Mouse (Mus musculus): ENCODE results near the gene Zfp36l1. TPM values are rescaled to one million over a fixed set of nuclear protein-coding genes. Genes with fewer than 3 reads are reported as not detected.

The Zfp36l1 gene
- polyA plus RNA-seq, 1 experiment, result 24.3 TPM

DNA sequence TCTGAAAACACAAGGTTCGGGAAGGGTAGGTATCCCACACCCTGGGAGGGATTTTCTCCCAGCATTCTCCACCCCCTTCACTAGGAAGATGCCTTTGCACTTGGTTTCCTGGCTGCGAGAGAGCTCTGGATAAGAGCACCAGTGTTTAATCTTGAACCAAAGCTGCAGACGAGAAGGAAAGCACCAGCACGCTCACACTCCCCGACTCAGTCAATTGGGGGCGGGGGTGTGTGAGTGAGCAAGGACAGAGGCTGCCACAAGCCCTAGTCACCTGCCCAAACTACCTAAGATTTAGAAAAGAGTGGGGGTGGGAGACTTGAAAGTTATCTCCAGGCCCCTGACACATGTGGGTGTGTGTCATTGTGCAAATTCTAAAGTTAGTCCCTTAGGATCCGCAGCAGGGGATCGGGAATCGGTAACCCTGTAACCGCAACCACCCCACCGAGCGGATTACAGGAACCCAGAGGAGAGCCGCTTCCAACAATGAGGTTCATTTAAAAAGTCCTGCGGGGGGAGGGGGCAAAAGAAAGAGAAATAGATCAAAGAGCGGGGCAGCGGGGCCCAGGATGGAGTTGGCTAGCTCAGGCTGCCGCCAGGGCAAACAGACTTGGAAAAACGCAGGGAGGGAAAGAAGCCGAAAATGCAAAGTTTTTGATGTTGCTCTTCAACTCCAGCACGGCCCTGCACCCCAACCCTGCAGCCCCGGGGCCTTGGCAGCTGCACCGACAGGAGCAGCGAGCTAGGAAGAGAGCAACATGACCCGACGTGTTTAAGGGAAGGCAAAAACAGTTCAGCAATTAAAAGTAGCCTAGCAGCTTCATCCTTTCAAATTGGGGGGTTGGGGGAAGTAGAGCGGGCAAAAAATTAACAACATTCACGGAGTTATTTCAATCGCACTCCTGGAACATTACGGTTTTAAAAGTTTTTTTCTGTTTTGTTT lies 1.4 kb downstream of the Zfp36l1 start:
- no peak for DNase-seq (ENCODE audit: extremely low spot score in 1 of 2, low spot score in 1 of 2)

DNA sequence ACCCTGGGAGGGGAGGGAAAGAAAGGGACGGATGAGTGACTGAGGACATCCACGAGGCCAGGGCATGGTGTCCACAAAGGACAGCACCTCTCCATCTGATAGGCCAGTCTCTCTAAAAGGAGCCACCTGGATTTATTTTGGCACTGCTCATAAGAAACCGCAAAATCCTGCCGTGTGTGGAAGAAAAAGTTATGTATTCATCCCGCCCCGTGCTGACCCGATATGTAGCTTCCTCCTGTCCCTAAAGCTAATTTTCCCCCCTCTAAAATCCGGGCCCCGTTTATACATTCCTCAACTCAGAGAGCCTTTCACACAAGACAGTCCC lies 2.3 kb downstream of the Zfp36l1 start:
- DNase-seq (ENCODE audit: extremely low spot score in 1 of 2, low spot score in 1 of 2), result no peak

- DNase-seq (ENCODE audit: extremely low spot score in 1 of 2, low spot score in 1 of 2), result no peak
Observed at GRCm38 (mm10) chr12:80109753-80110545, 2.9 kb downstream of the Zfp36l1 start.

- peak in 1 of 2 experiments; percentile 72 for DNase-seq (ENCODE audit: extremely low spot score in 1 of 2, low spot score in 1 of 2)
Observed at GRCm38 (mm10) chr12:80108896-80109668, 3.7 kb downstream of the Zfp36l1 start.

- no peak for DNase-seq (ENCODE audit: extremely low spot score in 1 of 2, low spot score in 1 of 2)
Observed at GRCm38 (mm10) chr12:80106896-80107667, 5.7 kb downstream of the Zfp36l1 start.

- DNase-seq (ENCODE audit: extremely low spot score in 1 of 2, low spot score in 1 of 2), result no peak
Observed at GRCm38 (mm10) chr12:80106138-80106895, 6.5 kb downstream of the Zfp36l1 start.

DNA sequence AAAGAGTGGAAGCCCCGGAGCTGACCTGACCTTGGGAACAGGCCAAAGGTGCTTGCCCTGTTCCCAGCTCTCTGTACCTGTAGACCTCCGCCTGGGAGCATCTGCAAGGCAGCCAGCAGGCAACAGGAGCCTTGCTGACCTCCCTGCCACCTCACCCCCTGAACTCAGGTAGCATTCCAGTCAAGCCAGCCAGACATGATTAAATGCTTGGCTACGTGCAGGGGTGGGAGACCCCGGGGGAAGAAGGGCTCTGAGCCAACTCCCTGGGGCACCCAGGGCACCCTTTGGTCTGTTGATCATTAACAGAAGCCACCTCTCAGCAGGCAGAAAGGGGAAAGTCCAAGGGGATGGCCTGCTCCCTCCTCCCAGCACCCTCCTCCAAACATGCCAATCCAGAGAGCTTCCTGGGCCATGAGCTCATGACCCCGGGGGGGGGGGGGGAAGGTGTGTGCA lies 9.3 kb downstream of the Zfp36l1 start:
- DNase-seq (ENCODE audit: extremely low spot score in 1 of 2, low spot score in 1 of 2), result no peak

DNA sequence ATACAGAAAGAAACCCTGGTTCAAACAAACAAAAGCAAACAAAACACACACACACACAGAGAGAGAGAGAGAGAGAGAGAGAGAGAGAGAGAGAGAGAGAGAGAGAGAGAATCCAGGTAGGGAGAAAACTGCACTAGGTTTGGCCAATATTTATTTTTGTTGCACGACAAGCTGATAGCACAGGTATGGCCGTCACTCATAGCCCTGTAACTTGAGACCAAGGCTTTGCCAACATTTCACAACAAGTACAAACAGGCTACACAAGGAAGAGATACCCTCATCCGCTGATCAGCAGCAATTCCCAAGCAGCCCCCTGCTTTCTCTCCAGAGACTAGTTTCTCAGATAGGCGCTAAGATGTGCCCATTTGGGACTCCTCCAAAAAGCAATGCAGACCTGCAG lies 9.7 kb downstream of the Zfp36l1 start:
- no peak for DNase-seq (ENCODE audit: extremely low spot score in 1 of 2, low spot score in 1 of 2)

GRCm38 (mm10) chr12:80098825-80099224 lies 14.0 kb downstream of the Zfp36l1 start:
- DNase-seq (ENCODE audit: extremely low spot score in 1 of 2, low spot score in 1 of 2), result no peak

GRCm38 (mm10) chr12:80096734-80097133 lies 16.1 kb downstream of the Zfp36l1 start:
- no peak for DNase-seq (ENCODE audit: extremely low spot score in 1 of 2, low spot score in 1 of 2)

DNA sequence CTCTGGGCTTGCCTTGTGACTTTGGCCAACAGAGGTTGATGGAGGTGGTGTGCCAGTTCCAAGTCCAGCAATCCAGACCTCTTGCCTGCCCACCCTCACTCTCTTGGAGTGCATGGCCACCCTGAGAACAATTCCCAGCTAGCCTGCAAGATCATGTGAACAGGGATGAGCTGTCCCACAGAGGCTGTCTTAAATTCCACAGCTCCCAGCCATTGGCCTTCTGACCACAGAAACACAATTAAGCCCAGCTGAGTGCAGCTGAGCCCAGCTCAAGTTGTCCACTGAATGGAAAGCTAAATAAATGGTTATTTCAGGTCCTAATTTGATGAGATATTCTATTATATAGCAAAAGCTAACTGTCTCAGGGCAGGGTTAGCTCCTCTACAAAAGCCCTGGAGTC lies 20.0 kb downstream of the Zfp36l1 start:
- DNase-seq (ENCODE audit: extremely low spot score in 1 of 2, low spot score in 1 of 2), result no peak

DNA sequence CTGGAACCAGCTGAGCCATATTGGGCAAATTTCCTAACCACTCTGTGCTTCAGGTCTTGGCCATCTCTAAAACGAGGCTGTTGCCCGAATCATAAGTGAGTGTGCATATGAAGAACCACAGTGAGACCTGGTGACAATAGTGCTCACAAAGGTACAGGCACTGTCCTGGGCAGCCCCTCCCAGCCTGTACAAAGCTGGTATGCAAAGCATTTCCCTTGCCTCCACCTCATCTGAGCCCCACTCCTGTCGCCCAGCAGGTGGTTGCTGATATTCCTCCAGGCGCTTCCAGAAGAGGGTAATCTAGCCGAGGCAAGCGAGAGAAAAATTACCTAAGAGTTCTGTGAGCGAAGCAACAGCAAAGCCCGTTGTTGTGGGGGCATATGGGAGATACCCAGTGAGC lies 21.7 kb downstream of the Zfp36l1 start:
- DNase-seq (ENCODE audit: extremely low spot score in 1 of 2, low spot score in 1 of 2), result no peak

DNA sequence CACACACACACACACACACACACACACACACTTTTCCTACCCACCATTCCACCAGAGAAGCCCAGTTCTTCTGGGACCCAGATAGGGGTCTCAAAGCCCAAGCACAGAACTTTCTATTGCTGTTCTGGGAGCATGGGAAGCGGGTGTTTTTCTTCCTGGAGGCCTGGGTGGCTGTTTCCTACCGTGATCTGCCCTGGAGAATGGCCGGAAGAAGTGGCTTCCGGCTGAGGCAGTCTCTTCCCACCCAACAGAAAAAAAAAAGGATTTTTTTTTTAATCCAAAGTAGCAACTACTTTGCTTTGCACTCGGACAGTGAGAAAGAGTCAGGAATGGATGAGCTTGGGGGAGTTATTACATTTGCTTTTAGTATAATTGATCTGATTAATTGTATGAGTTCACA lies 22.3 kb downstream of the Zfp36l1 start:
- DNase-seq (ENCODE audit: extremely low spot score in 1 of 2, low spot score in 1 of 2), result no peak

- DNase-seq (ENCODE audit: extremely low spot score in 1 of 2, low spot score in 1 of 2), result no peak
Observed at GRCm38 (mm10) chr12:80088143-80088542, 24.7 kb downstream of the Zfp36l1 start.

- no peak for DNase-seq (ENCODE audit: extremely low spot score in 1 of 2, low spot score in 1 of 2)
Observed at GRCm38 (mm10) chr12:80084446-80085112, 28.2 kb downstream of the Zfp36l1 start.

GRCm38 (mm10) chr12:80083937-80084336 lies 28.9 kb downstream of the Zfp36l1 start:
- no peak for DNase-seq (ENCODE audit: extremely low spot score in 1 of 2, low spot score in 1 of 2)

DNA sequence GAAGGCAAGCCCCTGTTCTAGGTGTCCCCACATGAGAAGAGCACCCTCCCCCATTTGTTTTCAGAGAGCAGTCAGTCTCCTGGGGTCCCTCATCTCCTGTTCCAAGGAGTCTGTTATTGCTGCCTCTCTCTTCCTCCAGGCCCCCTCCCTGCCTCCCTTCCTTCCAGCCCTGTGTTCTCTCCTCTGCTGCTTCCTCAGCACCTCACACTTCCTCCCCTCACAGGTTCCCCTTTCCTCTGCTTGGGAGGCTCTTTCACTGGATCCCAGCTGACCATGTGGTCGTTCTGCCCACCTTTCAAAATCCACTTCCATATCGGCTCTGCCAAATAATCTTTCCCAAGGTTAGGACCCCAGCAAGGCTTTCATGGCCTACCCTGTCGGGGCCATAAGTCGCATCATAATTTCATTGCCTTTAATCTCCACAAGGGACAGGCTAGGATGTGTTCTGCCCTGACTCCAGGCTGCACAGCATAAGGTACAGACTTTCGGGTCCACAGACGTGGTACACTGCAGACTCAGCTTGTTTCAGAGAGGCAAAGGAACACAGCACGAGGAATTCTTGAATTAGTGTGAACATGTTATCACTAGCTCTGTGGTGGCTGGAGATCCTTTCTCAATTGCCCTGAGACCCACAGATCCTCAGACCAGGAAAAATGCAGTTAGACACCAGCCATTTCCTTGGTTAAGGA lies 29.5 kb downstream of the Zfp36l1 start:
- DNase-seq (ENCODE audit: extremely low spot score in 1 of 2, low spot score in 1 of 2), result no peak

- DNase-seq (ENCODE audit: extremely low spot score in 1 of 2, low spot score in 1 of 2), result no peak
Observed at GRCm38 (mm10) chr12:80082730-80083129, 30.1 kb downstream of the Zfp36l1 start.
